Mouse (Mus musculus): Measurements from ENCODE around the gene Ctsll3.

DNA sequence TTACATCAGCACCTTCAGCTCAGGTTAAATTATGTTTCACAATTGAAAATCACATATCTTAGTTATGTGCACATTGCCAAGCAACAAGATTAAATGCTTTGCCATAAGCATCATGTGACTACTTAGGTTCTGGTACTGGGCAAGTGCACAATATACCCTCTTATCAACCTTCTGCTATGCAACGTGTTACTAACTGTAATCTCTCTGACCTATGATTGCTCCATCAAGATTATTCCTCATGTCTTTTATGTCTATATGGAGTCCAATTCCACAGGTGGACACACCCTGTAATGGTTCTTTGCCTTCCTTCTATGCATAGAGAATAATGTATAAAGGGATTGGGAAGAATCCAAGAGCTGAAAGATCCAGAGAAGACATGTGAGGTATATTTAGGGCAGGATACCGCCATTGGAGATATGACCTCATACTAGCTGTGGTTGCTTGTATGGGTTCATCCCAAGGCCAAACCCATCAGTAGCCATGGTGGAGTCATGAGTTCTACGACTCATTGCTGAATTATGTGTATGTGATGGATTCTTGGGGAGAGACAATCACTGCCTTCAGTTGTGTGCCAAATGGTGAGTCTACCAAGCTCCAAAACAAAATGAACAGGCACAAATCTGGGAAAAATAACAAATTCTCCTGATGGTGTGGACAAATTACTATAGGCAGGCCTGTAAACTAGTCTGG, 18.0 kb upstream of the Ctsll3 start:
- TF ChIP-seq CTCF (IDR thresholded peaks at IDR 0.05; ENCODE audit: insufficient read depth, low read length) (no peak), POLR2A (IDR thresholded peaks at IDR 0.05; ENCODE audit: borderline replicate concordance, extremely low read depth, low read depth, low read length) (no peak)

Measured in lung, adult 2 months (tissue).